Mouse (Mus musculus) neural tube, embryonic 11.5 days (tissue): ENCODE measurements around the gene Tcta. TPM values are rescaled to one million over a fixed set of nuclear protein-coding genes. Genes with fewer than 3 reads are reported as not detected.
"Not testable (repeated sequence)": the region's sequence is repeated elsewhere in the genome, so short reads cannot be mapped to it uniquely, and the experiment has no call there.

Experiments
- ATAC-seq: fragments of 200-750 bp; cut with Nextera tagmentation; 2 replicates; pipeline ENCODE4 v1.8.0; 2017; ENCODE audit warnings: moderate number of reproducible peaks, mild to moderate bottlenecking, moderate TSS enrichment, moderate library complexity; ENCODE audit not compliant: insufficient read depth, low FRiP score, low TSS enrichment
- DNase-seq: peaks from one replicate; pipeline ENCODE4 v3.0.0-alpha.2; 2015; ENCODE audit warnings: low spot score
- H3K27ac ChIP-seq: fragments of 300-500 bp; sonication (generic); 2 replicates; pipeline ENCODE4 v1.5.1; 2014; ENCODE audit warnings: low read depth, mild to moderate bottlenecking, low read length
- H3K27me3 ChIP-seq: fragments of 300-500 bp; sonication (generic); 2 replicates; pipeline ENCODE4 v1.6.1; 2014; ENCODE audit warnings: mild to moderate bottlenecking, low read length, mixed read lengths; ENCODE audit not compliant: control insufficient read depth, insufficient read depth
- H3K36me3 ChIP-seq: fragments of 300-500 bp; sonication (generic); 2 replicates; pipeline ENCODE4 v1.6.1; 2014; ENCODE audit warnings: mild to moderate bottlenecking, low read length, moderate library complexity, mixed read lengths; ENCODE audit not compliant: control insufficient read depth, insufficient read depth
- H3K4me1 ChIP-seq: fragments of 300-500 bp; sonication (generic); 2 replicates; pipeline ENCODE4 v1.6.1; 2014; ENCODE audit warnings: low read length, mixed read lengths; ENCODE audit not compliant: control insufficient read depth, insufficient read depth
- H3K4me2 ChIP-seq: fragments of 300-500 bp; sonication (generic); 2 replicates; pipeline ENCODE4 v1.6.1; 2014; ENCODE audit warnings: low read depth, mild to moderate bottlenecking, moderate library complexity
- H3K4me3 ChIP-seq: fragments of 300-500 bp; sonication (generic); 2 replicates; pipeline ENCODE4 v1.5.1; 2014; ENCODE audit warnings: low read depth, low read length
- H3K9ac ChIP-seq: fragments of 300-500 bp; sonication (generic); 2 replicates; pipeline ENCODE4 v1.6.1; 2014; ENCODE audit warnings: mild to moderate bottlenecking, low read length
- H3K9me3 ChIP-seq: fragments of 300-500 bp; sonication (generic); 2 replicates; pipeline ENCODE4 v1.6.1; 2016; ENCODE audit warnings: low read length; ENCODE audit not compliant: control insufficient read depth
- WGBS: fragments of 180-500 bp; shearing (Covaris S2); extraction: QIAGEN DNeasy Blood & Tissue Kit; methylation state at CpG from one replicate; pipeline ENCODE4 v1.1.7; 2014; 5-methylcytosine and 5-hydroxymethylcytosine counted together
- polyA plus RNA-seq: library from polyadenylated mRNA; unstranded; fragments of >200 nt; fragmentation: Nextera tagmentation; extraction: Ambion mirVana; gene quantifications from 2 replicates; pipeline ENCODE4 v1.2.1, GENCODE M21; 2014

Gene Tcta
- polyA plus RNA-seq, 1 experiment from 2014 or later, result 31.4 TPM

GRCm38 (mm10) chr9:108280071-108280828, 25.7 kb downstream of the Tcta start:
- 49% methylated on average over 8 of the region's 8 CpGs for WGBS
- H3K9ac ChIP-seq, result no peak overlapping the region
- H3K9me3 ChIP-seq, result no peaks in the 10 kb centered on the region

GRCm38 (mm10) chr9:108278697-108279450, 27.1 kb downstream of the Tcta start:
- ATAC-seq, result no peak
- Histone ChIP-seq H3K4me1 (no peaks in the 10 kb centered on the region), H3K4me3 (no peak overlapping the region), H3K36me3 (no peaks in the 10 kb centered on the region), H3K4me2 (no peak overlapping the region), H3K27ac (no peak overlapping the region), H3K27me3 (no peaks in the 10 kb centered on the region), H3K9me3 (no peaks in the 10 kb centered on the region), H3K9ac (no peak overlapping the region)
- no peak for DNase-seq
- 67% methylated on average over 10 of the region's 10 CpGs for WGBS

More at GRCm38 (mm10) chr9:108280071-108280828, 25.7 kb downstream of the Tcta start:
- DNase-seq (no peak), ATAC-seq (no peak)
- H3K36me3 ChIP-seq, result no peaks in the 10 kb centered on the region
- no peak overlapping the region for H3K4me2 ChIP-seq
- H3K4me3 ChIP-seq, result no peak overlapping the region
- no peaks in the 10 kb centered on the region for H3K27me3 ChIP-seq
- no peak overlapping the region for H3K27ac ChIP-seq
- no peaks in the 10 kb centered on the region for H3K4me1 ChIP-seq

GRCm38 (mm10) chr9:108275331-108275659, 30.7 kb downstream of the Tcta start:
- DNase-seq (no peak), ATAC-seq (no peak)
- H3K27ac ChIP-seq, result no peak overlapping the region
- no peak overlapping the region for H3K9ac ChIP-seq
- no peaks in the 10 kb centered on the region for H3K36me3 ChIP-seq
- H3K4me1 ChIP-seq, result no peaks in the 10 kb centered on the region
- H3K9me3 ChIP-seq, result no peaks in the 10 kb centered on the region
- WGBS, result 67% methylated on average over 6 of the region's 6 CpGs
- H3K27me3 ChIP-seq, result no peaks in the 10 kb centered on the region
- no peak overlapping the region for H3K4me2 ChIP-seq
- no peak overlapping the region for H3K4me3 ChIP-seq

- no peak overlapping the region for H3K27ac ChIP-seq
- no peak overlapping the region for H3K4me3 ChIP-seq
- ATAC-seq (no peak), DNase-seq (no peak)
- H3K9me3 ChIP-seq, result no peaks in the 10 kb centered on the region
- no peaks in the 10 kb centered on the region for H3K4me1 ChIP-seq
- WGBS, result 85% methylated on average over 5 of the region's 5 CpGs
- no peaks in the 10 kb centered on the region for H3K36me3 ChIP-seq
- no peak overlapping the region for H3K4me2 ChIP-seq
- no peak overlapping the region for H3K9ac ChIP-seq
- no peaks in the 10 kb centered on the region for H3K27me3 ChIP-seq
Measured at GRCm38 (mm10) chr9:108274476-108275330, 31.3 kb downstream of the Tcta start.

GRCm38 (mm10) chr9:108273485-108273884, 32.5 kb downstream of the Tcta start:
- WGBS, result 61% methylated on average over 4 of the region's 4 CpGs
- Histone ChIP-seq H3K4me3 (no peak overlapping the region), H3K27ac (no peak overlapping the region), H3K9me3 (no peaks in the 10 kb centered on the region), H3K4me2 (no peak overlapping the region), H3K9ac (no peak overlapping the region), H3K27me3 (no peaks in the 10 kb centered on the region), H3K36me3 (no peaks in the 10 kb centered on the region), H3K4me1 (no peaks in the 10 kb centered on the region)
- ATAC-seq, result no peak
- no peak for DNase-seq

- H3K27ac ChIP-seq, result no peak overlapping the region
- ATAC-seq, result no peak
- H3K4me3 ChIP-seq, result no peak overlapping the region
- no peak for DNase-seq
- H3K9me3 ChIP-seq, result no peaks in the 10 kb centered on the region
- no peaks in the 10 kb centered on the region for H3K36me3 ChIP-seq
- no peak overlapping the region for H3K4me2 ChIP-seq
- 70% methylated on average over 5 of the region's 5 CpGs for WGBS
- no peaks in the 10 kb centered on the region for H3K27me3 ChIP-seq
- H3K4me1 ChIP-seq, result no peaks in the 10 kb centered on the region
- no peak overlapping the region for H3K9ac ChIP-seq
Measured at GRCm38 (mm10) chr9:108272691-108273090, 33.3 kb downstream of the Tcta start.

- 47% methylated on average over 2 of the region's 2 CpGs for WGBS
- Histone ChIP-seq H3K4me2 (no peak overlapping the region), H3K9me3 (no peaks in the 10 kb centered on the region), H3K4me3 (no peak overlapping the region), H3K36me3 (no peaks in the 10 kb centered on the region), H3K4me1 (no peaks in the 10 kb centered on the region), H3K27ac (no peak overlapping the region), H3K27me3 (no peaks in the 10 kb centered on the region), H3K9ac (no peak overlapping the region)
- no peak for DNase-seq
- ATAC-seq, result no peak
Measured at GRCm38 (mm10) chr9:108271941-108272340, 34.0 kb downstream of the Tcta start.

GRCm38 (mm10) chr9:108268701-108269100, 37.3 kb downstream of the Tcta start:
- not testable (repeated sequence) for H3K27me3 ChIP-seq, ATAC-seq, H3K4me1 ChIP-seq, H3K9ac ChIP-seq, H3K27ac ChIP-seq, DNase-seq, H3K4me2 ChIP-seq, H3K4me3 ChIP-seq, H3K36me3 ChIP-seq, H3K9me3 ChIP-seq
- WGBS, result 76% methylated on average over 6 of the region's 7 CpGs
